Mouse (Mus musculus) embryonic facial prominence, embryonic 13.5 days (tissue): ENCODE measurements around the gene Arf4. TPM values are rescaled to one million over a fixed set of nuclear protein-coding genes. Genes with fewer than 3 reads are reported as not detected.
"Not testable (repeated sequence)": the region's sequence is repeated elsewhere in the genome, so short reads cannot be mapped to it uniquely, and the experiment has no call there.

Source experiments
- ATAC-seq: fragments of 200-750 bp; cut with Nextera tagmentation; 2 replicates; pipeline ENCODE4 v1.8.0; 2017; ENCODE audit warnings: low read depth; ENCODE audit not compliant: insufficient number of reproducible peaks, insufficient read depth, low FRiP score, low TSS enrichment
- H3K27ac ChIP-seq: fragments of 300-500 bp; sonication (generic); 2 replicates; pipeline ENCODE4 v1.5.1; 2015; ENCODE audit warnings: moderate library complexity, mild to moderate bottlenecking, inconsistent platforms
- H3K27me3 ChIP-seq: fragments of 300-500 bp; sonication (generic); 2 replicates; pipeline ENCODE4 v1.6.1; 2015; ENCODE audit warnings: mild to moderate bottlenecking, inconsistent platforms
- H3K36me3 ChIP-seq: fragments of 300-500 bp; sonication (generic); 2 replicates; pipeline ENCODE4 v1.6.1; 2015; ENCODE audit warnings: mild to moderate bottlenecking, inconsistent platforms
- H3K4me1 ChIP-seq: fragments of 300-500 bp; sonication (generic); 2 replicates; pipeline ENCODE4 v1.6.1; 2015; ENCODE audit warnings: inconsistent platforms
- H3K4me2 ChIP-seq: fragments of 300-500 bp; sonication (generic); 2 replicates; pipeline ENCODE4 v1.6.1; 2015; ENCODE audit warnings: moderate library complexity, mild to moderate bottlenecking, inconsistent platforms
- H3K4me3 ChIP-seq: fragments of 300-500 bp; sonication (generic); 2 replicates; pipeline ENCODE4 v1.5.1; 2015; ENCODE audit warnings: mild to moderate bottlenecking, inconsistent platforms
- H3K9ac ChIP-seq: fragments of 300-500 bp; sonication (generic); 2 replicates; pipeline ENCODE4 v1.6.1; 2015; ENCODE audit warnings: mild to moderate bottlenecking, inconsistent platforms
- H3K9me3 ChIP-seq: fragments of 300-500 bp; sonication (generic); 2 replicates; pipeline ENCODE4 v1.6.1; 2016; ENCODE audit warnings: inconsistent platforms
- WGBS: fragments of 180-500 bp; shearing (Covaris S2); methylation state at CpG from one replicate; pipeline ENCODE4 v1.1.7; 2015; ENCODE audit warnings: mixed read lengths; 5-methylcytosine and 5-hydroxymethylcytosine counted together
- microRNA-seq: library from miRNA; unstranded; fragments of <30 nt; microRNA quantifications from one replicate; pipeline ENCODE4, GENCODE M21; 2016
- polyA plus RNA-seq: library from polyadenylated mRNA; unstranded; fragments of >200 nt; fragmentation: Nextera tagmentation; extraction: Ambion mirVana; gene quantifications from 2 replicates; pipeline ENCODE4 v1.2.1, GENCODE M21; 2015

Arf4 gene
- polyA plus RNA-seq, 1 experiment from 2014 or later: 600 TPM

DNA sequence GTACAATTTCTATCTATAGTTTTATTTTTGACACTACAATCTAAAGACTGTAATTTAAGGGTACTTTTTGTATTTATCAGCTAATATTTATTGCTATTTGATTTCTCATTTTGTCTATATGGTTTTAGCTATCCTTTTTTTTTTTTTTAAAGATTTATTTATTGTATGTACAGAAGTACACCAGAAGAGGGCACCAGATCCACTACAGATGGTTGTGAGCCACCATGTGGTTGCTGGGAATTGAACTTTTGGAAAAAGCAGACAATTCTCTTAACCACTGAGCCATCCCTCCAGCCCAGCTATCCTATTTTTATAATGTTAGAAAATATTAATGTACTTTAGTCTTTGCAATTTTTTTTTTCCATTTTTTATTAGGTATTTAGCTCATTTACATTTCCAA lies 60.0 kb downstream of the Arf4 start:
- Histone ChIP-seq H3K4me3 (no peak overlapping the region), H3K4me2 (no peak overlapping the region), H3K4me1 (no peaks in the 10 kb centered on the region), H3K9me3 (no peaks in the 10 kb centered on the region), H3K27ac (no peak overlapping the region), H3K36me3 (no peaks in the 10 kb centered on the region), H3K9ac (no peak overlapping the region), H3K27me3 (no peaks in the 10 kb centered on the region)
- no peak for ATAC-seq

- H3K27me3 ChIP-seq, H3K4me3 ChIP-seq, H3K4me2 ChIP-seq, ATAC-seq, H3K9me3 ChIP-seq, H3K36me3 ChIP-seq, H3K4me1 ChIP-seq, H3K27ac ChIP-seq, H3K9ac ChIP-seq: not testable (repeated sequence)
- 86% methylated on average over 5 of the region's 5 CpGs for WGBS
Measured at GRCm38 (mm10) chr14:26705246-26705645, 67.4 kb downstream of the Arf4 start.

Small RNA genes lying within 50 kb of the gene (microRNA-seq; reads per million reads assigned to microRNA genes)
- gene Mir7672: not detected

Other genes starting within 250 kb of the Arf4 start
- 17.1 and 19.6 TPM in 2 replicates for gene Slmap, start 103.1 kb upstream of the Arf4 start, polyA plus RNA-seq
- 34.3 and 34.5 TPM in 2 replicates for gene Dennd6a, start 64.2 kb upstream of the Arf4 start, polyA plus RNA-seq
- 10.6 and 11.2 TPM in 2 replicates for gene Pde12, start 31.8 kb downstream of the Arf4 start, polyA plus RNA-seq
- 0.03 TPM in 2 replicates for gene Dnah12, start 55.2 kb downstream of the Arf4 start, polyA plus RNA-seq